Mouse (Mus musculus) inflammation-experienced regulatory T-cells, adult 6 months (primary cell): ENCODE data around the gene Fam171a2. TPM values are rescaled to one million over a fixed set of nuclear protein-coding genes. Genes with fewer than 3 reads are reported as not detected.

Experiments used
- ATAC-seq: one replicate; pipeline ENCODE4 v1.8.0; 2017
- polyA plus RNA-seq, 3 experiments: library from polyadenylated mRNA; unstranded; fragments of 100-300 nt; shearing (Covaris generic); gene quantifications; one replicate each; pipeline ENCODE4 v1.2.1; 2017

The Fam171a2 gene
- polyA plus RNA-seq, 3 experiments from 2014 or later = not detected

DNA sequence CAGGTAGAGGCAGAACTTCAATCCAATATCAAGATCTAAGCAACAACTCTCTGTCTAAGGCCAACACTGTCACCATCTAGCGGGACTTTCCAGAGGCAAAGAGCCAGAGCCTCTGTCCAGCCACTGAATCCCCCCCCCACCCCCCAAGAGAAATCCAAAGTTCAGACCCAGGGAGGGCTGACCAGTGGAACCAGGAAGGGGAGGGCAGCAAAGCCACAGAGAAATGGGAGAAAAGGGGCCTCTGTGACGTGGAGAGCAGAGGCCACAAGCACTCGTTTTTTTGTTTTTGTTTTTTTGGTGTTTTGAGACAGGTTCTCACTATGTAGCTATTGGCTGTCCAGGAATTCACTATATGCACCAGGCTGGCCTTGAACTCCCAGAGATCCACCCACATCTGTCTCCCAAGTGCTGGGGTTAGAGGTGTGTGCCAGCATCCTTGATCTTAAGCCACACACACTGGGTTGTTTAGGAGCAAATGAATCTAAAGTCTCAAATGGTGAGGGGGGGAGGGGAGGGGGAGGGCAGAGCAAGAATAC, 37.6 kb downstream of the Fam171a2 start:
- ATAC-seq = no peak

DNA sequence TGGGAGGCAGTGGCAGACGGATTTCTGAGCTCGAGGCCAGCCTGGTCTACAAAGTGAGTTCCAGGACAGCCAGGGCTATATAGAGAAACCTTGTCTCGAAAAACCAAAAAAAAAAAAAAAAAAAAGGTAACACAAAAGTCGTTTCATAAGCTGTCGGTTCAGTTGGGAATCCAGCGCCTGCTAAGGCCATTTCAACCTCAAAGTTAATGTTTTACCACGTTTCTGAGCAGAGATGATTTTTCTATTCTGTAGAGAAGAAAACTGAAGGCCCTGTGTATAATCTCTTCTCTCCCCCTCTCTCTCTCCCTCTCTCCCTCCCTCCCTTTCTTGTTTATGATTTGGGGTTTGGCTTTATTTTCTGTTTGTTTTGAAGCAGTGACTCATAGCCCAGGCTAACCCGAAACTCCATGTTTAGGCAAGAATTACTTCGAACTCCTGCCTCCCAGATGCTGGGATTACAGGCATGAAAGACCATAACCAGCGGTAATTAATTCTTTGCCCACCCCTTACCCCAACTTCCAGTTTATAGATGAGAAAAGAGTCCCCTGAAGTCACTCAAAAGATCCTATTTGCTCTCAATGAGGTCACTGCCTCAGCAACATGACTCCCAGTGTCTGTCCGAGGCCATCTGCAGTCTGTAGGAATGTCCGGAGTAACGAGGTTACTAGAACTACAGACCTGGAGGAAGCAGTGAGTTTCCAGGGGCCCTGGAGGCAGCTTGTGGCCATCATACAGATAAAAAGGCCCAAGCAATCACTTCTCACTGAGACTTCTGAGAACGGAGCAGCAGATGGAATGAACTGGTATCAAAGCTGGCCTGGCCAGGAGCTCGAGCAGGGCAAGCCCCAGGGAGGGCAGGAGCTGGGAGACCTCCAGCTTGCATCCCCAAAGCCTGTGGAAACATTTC, 38.3 kb downstream of the Fam171a2 start:
- no peak for ATAC-seq

DNA sequence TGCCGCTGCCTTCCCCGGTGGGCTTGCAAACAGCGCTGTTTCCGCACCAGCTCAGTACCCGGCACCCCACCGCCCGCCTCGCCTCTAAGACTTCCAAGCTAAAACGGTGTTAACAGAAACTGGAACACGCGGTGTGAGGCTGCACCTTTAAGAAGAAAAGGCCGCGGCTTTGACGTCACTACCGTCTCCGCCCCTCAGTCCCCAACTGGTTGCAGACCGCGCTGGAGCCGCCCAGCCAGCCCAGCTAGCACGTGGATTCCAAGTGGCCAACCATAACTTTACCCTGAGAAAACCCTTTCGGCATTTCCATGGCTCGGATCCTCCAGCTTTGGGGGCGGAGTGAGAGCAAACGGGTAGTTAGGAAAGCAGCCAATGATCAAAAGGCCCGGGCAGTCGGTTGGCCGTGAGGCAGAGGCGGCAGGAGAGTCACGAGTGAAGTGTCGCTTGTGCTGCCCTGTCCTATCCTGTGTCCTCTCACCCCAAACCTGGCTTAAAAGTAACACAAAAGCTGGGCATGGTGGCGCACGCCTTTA, 39.1 kb downstream of the Fam171a2 start:
- peak; percentile 89 for ATAC-seq

DNA sequence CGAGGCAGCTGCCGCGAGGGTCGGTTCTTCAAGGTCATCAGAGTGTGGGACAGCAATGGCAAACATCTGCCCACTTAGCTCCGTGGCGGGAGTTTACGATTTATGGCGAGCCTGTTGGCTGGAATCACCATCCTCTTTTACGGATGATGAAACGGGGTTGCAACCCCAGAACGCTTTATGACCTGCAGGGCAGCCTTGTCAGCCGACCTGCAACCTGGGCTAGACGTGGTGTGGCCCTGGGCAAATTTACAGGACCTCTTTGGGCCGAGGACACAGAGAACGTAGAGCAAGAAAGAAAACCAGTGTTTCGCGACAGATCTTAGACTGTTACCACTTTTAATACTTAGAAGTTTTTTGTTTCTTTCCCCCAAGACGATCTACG, 39.7 kb downstream of the Fam171a2 start, which contains the start of gene Slc25a39:
Gene Slc25a39 (minus strand): TSS at position 113 of the 382 bp plus-strand sequence.
- ATAC-seq = peak; percentile 7

DNA sequence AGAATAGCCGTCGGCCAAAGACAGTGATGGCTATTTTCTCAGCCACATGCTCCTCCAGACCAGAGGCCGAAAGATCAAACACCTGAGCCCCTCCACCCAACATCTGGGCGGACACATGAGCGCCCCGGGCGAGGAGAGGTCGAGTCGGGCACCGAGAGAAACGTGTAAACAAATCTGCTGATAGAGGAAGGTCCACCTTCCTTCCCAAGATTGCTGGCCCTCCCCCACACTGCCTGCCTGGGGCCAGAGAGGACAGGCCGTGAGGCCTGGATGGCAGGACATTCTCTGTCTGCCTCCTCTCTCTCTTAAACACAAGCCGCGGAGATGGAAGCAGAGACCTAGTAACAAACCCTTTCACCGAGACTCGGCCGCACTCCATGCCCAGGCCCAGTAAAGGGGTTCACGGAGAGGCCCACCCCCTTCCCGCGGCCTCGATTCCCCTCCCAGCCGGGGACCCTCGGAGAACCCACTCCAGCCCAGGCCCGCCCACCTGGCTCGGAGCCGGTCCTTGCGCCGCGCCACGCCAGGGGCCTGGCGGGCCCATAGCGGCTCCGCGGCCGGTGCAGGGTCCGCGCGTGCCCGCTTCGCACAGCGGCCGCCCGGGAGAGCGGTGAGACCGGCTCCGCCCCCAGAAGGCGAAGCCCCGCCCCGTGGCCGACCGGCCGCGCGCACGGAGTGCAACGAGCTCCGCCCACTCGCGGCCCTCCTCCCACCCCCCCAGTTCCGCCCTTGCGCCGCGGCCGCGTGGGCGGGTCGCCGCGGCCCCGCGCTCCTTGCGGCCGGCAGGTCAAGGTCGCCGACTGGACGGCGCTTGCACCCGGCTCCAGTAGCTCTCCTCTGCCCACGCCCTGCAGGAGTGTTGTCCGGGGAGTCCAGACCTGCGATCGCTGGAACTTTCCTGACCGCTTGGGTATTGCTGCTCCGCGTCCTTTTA, 40.3 kb downstream of the Fam171a2 start:
- ATAC-seq = peak; percentile 56

DNA sequence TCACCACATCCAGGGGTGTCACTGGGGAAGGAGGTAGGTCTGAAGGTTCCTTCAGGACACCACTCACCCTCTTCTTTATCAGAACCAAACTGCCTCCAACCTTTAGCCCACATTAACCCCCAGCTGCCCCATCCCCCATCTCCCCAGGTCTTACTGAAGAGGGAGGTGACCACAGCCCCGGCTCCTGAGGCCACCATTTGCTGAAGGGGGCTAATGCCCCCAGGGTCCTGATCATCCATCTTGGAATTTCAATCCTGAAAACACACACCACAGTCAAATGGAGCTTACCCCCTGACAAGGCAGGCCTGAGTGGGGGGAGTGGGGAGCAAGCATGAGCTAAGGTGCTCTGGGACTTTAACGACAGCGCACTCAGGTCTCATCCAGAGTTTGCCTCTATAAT, 41.1 kb downstream of the Fam171a2 start:
- no peak for ATAC-seq

DNA sequence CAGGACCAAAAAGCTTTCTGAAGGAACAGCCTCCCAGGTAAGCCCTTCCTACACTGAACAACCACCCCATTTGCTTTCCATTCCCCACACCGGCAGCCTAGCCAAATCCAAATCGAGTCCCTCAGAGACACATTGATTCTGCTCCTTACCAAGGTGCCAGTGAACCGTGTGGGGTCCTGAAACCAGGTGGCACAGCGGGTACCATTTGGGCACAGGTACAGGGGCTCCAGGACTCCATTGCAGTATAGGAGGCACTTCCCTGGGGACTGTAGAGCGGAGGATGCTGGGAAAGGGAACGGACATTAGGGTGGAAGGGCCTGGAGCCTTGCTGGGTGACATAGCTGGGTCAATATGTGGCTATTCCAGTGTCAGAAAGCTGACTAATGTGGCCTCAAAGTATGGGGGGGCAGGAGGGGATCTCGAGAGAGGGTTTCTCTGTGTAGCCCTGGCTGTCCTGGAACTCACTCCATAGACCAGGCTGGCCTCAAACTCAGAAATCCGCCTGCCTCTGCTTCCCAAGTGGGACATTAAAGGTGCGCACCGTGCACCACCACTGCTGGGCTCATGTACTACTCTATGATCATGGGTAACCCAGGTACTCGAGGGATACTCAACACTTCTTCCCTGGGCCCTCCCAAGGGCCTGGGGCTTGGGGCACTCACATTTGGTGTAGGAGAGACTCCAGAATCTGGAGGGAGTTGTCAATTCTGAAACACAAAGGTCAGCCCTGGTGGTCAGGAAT, 41.8 kb downstream of the Fam171a2 start:
- ATAC-seq = no peak

DNA sequence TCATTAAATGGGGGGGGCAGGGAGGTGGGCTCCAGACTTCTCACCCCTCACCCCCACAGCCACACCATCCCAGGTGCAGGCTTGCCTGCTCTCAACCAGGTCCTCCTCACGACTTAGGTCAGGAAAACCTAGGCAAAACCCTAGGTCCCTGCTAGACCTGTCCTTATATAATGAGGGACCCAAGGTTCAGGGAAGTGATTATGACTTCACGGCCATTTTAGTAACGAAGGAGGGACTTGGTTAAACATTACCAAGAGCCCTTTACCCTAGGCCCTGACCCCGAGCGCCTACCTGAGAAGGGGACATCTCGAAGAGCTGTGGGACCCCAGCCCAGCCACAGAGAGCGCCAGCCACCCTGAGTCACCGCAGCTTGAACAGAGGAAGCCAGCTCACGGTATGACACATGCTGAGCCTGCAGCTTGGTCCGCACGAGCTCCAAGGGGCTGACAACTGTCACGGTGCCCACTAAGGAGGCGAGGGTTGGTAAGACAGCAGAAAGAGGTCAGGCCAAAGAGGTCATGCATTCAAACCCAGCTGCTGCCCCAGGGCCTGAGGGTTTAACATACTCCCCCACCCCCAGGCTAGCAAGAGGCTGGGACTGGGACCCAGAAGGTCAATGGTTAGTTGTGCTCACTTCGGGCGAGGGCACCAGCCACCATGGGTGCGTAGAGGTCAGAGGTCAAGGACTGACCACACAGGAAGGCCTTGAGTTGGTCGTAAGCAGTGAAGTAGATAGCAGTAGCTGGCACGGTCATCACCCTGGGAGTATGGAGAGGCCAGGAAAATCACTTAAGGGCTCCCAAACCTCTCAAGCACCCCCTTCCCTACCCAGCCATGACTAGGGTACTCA, 43.1 kb downstream of the Fam171a2 start:
- no peak for ATAC-seq

DNA sequence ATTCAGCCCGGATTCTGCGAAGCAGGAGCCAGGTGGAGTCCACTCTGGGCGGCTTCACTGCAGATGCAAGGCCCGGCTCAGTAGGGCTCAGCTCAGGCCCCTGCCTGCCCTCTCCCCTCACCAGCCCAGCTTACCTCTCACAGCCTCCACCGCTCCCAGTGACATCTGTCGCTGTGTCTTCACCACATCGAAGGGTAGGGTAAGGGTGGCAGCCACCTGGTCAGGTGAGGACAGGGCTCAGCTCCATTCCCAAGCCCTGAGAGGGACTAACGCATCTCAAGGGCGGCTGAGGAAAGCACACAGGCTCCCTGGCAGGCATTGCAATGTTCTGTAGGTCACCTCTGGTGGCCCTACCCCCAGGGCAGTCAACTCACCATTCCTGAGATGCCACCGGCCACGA, 43.8 kb downstream of the Fam171a2 start:
- no peak for ATAC-seq

DNA sequence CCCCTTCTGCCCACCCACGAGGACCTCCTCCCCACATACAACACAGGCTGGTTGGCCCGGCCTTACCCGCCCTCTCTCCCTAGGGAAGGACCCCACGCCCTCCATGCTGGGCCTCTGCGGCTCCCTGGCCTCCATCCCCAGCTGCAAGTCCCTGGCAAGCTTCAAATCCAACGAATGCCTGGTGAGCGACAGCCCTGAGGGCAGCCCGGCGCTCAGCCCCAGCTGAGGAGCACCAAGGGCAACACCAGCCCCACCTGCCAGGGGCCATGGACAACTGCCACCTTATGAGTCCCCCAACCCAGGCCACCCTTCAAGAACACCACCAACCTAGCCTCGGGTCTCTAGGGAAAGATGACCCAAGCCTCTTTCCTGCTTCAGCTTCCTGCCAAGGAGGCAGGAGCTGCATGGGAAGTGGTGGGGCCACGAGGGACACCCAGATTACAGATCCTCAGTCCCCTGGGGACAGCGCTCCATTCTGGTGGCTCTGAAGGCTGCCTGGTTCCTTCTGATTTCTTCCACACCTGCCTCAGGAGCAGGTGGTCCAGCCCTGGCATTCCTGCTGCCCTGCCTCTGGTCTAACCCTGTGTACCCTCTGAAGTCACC, 45.5 kb downstream of the Fam171a2 start:
- no peak for ATAC-seq

DNA sequence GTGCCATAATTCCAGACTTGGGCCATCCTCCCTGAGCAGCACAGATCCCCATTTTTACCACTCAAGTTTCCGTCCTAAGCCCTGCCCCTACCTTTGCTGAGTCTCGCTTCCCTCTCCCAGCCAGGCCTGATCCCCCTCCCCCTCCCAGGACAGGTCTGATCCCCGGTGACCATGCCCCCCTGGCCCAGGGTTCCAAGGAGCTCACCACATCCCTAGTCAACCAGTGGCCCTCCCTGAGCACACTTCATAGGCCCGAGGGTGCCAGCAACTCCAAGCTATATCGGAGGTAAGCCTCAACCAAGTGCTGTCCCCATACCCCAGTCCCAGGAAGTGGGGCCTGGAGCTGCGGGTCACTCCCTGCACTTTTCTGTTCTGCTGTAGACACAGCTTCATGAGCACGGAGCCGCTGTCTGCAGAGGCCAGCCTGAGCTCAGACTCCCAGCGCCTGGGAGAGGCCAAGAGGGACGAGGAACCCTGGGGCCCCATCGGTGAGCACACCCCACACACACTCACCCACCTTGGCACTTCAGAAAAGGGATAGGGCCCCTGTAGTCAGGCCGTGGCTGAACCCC, 46.9 kb downstream of the Fam171a2 start:
- ATAC-seq = no peak

DNA sequence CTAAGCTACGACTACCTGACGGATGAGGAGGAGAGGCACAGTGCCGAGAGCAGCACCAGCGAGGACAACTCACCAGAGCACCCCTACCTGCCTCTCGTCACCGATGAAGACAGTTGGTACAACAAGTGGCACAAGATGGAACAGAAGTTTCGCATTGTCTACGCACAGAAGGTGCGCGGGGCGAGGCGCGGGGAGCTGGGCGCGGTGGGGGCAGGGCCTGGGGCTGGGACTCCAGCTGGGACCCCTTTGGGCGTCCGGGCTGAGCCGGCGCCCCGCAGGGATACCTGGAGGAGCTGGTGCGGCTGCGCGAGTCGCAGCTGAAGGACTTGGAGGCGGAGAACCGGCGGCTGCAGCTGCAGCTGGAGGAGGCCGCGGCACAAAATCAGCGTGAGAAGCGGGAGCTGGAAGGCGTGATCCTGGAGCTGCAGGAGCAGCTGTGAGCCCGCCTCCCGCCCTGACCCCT, 47.8 kb downstream of the Fam171a2 start:
- no peak for ATAC-seq

DNA sequence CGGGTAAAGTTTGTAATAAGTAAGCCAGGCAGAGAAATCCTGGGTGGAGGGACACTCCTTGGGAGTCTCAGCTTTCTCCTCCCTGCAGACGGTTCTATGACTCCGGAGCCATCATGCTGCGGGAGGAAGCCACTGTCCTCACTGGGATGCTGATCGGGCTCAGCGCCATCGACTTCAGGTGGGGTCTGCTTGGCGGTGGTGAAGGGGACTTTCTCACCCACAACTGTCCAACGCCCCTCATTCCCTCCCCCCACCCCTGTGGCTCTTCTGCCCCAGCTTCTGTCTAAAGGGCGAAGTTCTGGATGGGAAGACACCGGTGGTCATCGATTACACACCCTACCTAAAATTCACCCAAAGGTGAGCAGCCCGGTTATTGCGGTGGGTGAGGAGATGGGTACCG, 48.4 kb downstream of the Fam171a2 start:
- ATAC-seq = no peak

DNA sequence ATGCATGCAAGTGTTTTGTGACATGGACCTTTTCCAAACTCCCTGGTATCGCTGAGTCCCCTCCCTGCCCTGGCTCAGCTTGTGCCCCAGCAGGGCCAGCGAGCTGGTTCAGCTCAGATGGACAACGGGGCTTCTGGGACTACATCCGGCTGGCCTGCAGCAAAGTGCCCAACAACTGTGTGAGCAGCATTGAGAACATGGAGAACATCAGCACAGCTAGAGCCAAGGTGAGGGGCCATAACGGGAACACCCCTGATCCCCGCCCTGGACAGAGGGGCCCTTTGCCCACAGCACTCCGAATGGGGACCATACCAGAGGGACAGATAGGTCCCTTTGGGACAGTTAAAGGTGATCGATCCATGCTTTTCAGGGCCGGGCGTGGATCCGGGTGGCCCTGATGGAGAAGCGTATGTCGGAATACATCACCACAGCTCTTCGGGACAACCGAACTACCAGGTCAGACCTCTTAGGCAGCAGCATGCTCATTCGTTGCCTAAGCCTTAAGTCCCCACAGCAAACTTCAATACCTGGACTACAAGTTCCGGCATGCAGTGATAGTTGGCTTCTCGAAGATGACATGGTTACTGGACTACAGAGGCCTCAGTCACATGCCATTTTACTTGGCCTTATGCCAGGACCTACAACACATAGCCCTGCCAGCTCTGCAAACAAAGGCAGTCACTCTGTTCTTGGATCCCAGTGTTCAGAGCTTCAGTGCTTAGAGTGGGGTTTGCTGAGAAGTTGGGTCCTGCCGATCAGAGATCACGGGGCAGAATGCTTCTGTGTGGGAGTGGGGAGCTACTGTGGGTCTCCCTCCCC, 49.3 kb downstream of the Fam171a2 start:
- ATAC-seq = no peak

DNA sequence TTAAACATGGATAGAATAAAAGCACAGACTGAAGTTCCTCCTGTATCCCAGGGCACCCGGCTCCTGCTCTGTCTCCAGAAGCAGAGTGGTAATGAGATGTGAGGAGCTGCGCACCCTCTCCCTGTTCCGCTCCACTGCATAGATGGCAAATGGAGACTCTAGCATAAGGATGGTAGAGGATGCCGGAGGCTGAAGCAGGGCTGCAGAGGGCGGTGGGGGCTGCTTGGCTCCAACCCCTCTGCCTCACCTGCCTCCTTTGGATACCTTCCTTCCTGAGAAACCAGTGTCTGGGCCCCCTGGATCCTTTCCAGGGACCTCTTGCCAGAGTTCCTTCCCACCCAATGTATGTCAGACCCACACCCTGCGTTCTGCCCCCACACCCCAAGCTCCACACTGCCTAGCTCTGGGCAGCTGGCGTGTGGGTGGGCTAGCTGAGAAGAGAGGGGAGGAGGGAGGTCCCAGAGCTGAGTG, 50.8 kb downstream of the Fam171a2 start:
- no peak for ATAC-seq

DNA sequence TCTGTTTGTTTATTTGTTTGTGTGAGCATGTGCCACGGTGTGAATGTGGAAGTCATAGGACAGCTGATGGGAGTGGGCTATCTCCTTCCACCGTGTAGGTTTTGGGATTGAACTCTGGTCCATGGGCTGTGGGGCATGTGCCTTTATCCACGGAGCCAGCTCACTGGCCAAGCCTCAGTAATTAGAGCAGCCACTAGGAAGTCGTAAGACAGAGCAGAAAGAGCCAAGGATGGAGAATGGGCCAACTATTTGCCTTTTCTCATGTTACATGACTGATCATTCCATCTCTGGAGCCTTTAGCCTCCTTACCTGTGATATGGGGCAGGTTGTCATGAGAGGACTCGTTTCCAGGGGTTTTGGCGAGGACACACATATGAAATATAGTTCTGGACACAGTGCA, 51.2 kb downstream of the Fam171a2 start:
- ATAC-seq = no peak

DNA sequence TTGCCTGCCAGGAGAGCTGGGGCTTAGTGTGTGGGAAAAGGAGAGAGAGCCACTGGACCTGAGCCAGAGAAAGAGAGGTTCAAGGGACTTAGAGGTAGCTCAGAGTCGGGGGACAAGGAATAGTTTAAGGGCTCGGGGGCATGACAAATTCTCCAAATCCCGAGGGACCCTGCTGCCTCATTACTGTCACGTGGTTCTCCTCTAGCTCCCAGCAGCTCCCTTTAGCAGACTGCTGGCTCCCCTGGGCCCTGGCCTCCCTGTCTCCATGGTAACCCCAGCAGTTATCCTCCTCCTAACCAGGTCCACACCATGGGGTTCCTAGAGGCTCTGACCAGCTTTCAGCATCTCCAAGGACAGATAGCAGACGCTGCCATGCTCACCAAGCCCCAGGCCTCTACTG, 52.2 kb downstream of the Fam171a2 start:
- no peak for ATAC-seq

DNA sequence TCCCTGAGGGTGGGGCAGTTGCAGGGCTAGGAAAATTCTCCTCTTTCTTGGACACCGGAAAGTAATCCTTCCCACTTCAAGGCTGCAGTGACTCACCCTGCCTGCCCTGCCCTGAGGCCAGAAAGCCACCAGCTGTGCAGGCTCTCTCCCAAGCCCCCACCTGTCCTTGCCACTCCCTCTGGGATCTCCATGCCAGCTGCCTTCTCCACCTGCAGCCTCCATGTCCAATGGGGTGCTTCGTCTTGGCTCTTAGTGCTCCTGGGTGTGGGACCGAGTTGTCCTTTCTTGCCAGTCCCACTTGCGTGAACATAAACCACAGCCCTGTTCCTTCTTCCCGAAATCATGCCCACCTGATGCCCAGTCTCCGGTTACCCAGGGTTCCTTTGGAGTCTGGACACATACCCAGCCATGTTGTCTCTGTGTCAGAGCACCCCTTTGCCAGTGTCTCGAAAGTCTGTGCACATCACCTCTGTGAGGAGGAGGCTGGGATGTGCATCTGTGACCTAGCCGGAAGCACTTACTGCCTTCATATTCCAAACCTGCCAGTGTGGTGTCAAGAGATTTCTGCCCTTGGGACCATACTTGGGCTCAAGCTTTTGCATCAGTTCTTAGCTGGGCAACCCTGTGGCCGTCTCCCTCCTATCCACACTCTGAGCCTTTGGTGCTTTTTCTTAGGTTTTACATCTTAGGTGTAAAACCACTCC, 52.9 kb downstream of the Fam171a2 start:
- ATAC-seq = no peak
